In genomic region chr2:153952897-153953296, GRCm38 (mm10) we compare ENCODE assay signal across 8 mouse cellular contexts. TPM values are rescaled to one million over a fixed set of nuclear protein-coding genes. Genes with fewer than 3 reads are reported as not detected.
DNase-seq lines count a peak whose midpoint lies in the region; ATAC-seq and TF ChIP-seq lines count a peak whose summit lies in the region.

No protein-coding gene starts in this region.

- H3K9me3 ChIP-seq in kidney, embryonic 16.5 days (ENCODE audit: low read length) = no peaks in the 10 kb centered on the region
- no peaks in the 10 kb centered on the region for H3K9me3 ChIP-seq in midbrain, postnatal 0 days (ENCODE audit: low read length)

- H3K27me3 ChIP-seq in kidney, embryonic 16.5 days (ENCODE audit: insufficient read depth, low read length) = no peaks in the 10 kb centered on the region
- H3K27me3 ChIP-seq in midbrain, postnatal 0 days (ENCODE audit: insufficient read depth, low read length) = no peaks in the 10 kb centered on the region

- WGBS in kidney, embryonic 16.5 days = 26% methylated on average over 6 of the region's 6 CpGs
- WGBS in midbrain, postnatal 0 days = 30% methylated on average over 6 of the region's 6 CpGs

- no peak overlapping the region for H3K4me3 ChIP-seq in kidney, embryonic 16.5 days (ENCODE audit: low read length)
- no peak overlapping the region for H3K4me3 ChIP-seq in midbrain, postnatal 0 days (ENCODE audit: low read depth, low read length)

- no peak overlapping the region for H3K4me2 ChIP-seq in kidney, embryonic 16.5 days (replicated peaks; ENCODE audit: low read depth, low read length)
- H3K4me2 ChIP-seq in midbrain, postnatal 0 days (ENCODE audit: low read depth, low read length, poor library complexity, severe bottlenecking) = no peak overlapping the region

- ATAC-seq in kidney, embryonic 16.5 days (ENCODE audit: low FRiP score, low TSS enrichment) = no peak
- no peak for ATAC-seq in midbrain, postnatal 0 days (ENCODE audit: low FRiP score)

- H3K27ac ChIP-seq in kidney, embryonic 16.5 days (ENCODE audit: low read length) = no peak overlapping the region
- H3K27ac ChIP-seq in midbrain, postnatal 0 days (ENCODE audit: low read depth, low read length) = no peak overlapping the region

- peak; percentile 67 for DNase-seq in kidney, adult 18-20 months
- DNase-seq in MEL-GATA-1-ER (ENCODE audit: extremely low read depth, low read depth) = peak; percentile 50
- DNase-seq in c-Kit-positive CD71-positive TER-119-negative erythroid progenitor cells, embryonic 14.5 days (ENCODE audit: low read depth) = peak; percentile 53
- peak; percentile 59 to 85 for DNase-seq in frontal cortex, postnatal 36 days (ENCODE audit: low spot score in 2 of 2)
- peak; percentile 56 to 72 for DNase-seq in layer of hippocampus, postnatal 36 days
- peak; percentile 81 for DNase-seq in midbrain, postnatal 0 days (ENCODE audit: low spot score)
- DNase-seq in thymus, postnatal 25 days = peak; percentile 55

- peak; percentile 86 for TF ChIP-seq CTCF in midbrain, postnatal 0 days (IDR thresholded peaks at IDR 0.05)

- H3K9ac ChIP-seq in kidney, embryonic 16.5 days (replicated peaks; ENCODE audit: low read length) = no peak overlapping the region
- H3K9ac ChIP-seq in midbrain, postnatal 0 days (replicated peaks; ENCODE audit: low read length, poor library complexity, severe bottlenecking) = no peak overlapping the region

- no peaks in the 10 kb centered on the region for H3K36me3 ChIP-seq in kidney, embryonic 16.5 days (ENCODE audit: insufficient read depth, low read length)
- no peaks in the 10 kb centered on the region for H3K36me3 ChIP-seq in midbrain, postnatal 0 days (ENCODE audit: insufficient read depth, low read length)

- no peaks in the 10 kb centered on the region for H3K4me1 ChIP-seq in kidney, embryonic 16.5 days (ENCODE audit: insufficient read depth, low read length)
- no peaks in the 10 kb centered on the region for H3K4me1 ChIP-seq in midbrain, postnatal 0 days (ENCODE audit: insufficient read depth, low read length)

RNA-seq across cellular contexts. Expression of gene Bpifb4, which starts 14.9 kb away (rescaled TPM):
- not detected in 2 replicates for polyA plus RNA-seq in kidney, embryonic 16.5 days (2015; fragmentation: Nextera tagmentation; extraction: Ambion mirVana)
- total RNA-seq in layer of hippocampus, postnatal 36 days (2021) = not detected
- not detected in 2 replicates for total RNA-seq in midbrain, postnatal 0 days (2014; rRNA removed)
- not detected in 2 replicates for polyA plus RNA-seq in midbrain, postnatal 0 days (2015; fragmentation: Nextera tagmentation; extraction: Ambion mirVana)

RNA-seq across cellular contexts. Expression of gene Bpifa6, which starts 21.8 kb away (rescaled TPM):
- polyA plus RNA-seq in kidney, embryonic 16.5 days (2015; fragmentation: Nextera tagmentation; extraction: Ambion mirVana) = not detected in 2 replicates
- not detected for total RNA-seq in layer of hippocampus, postnatal 36 days (2021)
- not detected in 2 replicates for total RNA-seq in midbrain, postnatal 0 days (2014; rRNA removed)
- not detected in 2 replicates for polyA plus RNA-seq in midbrain, postnatal 0 days (2015; fragmentation: Nextera tagmentation; extraction: Ambion mirVana)

RNA-seq across cellular contexts. Expression of gene Bpifb3, which starts 34.9 kb away (rescaled TPM):
- not detected in 2 replicates for polyA plus RNA-seq in kidney, embryonic 16.5 days (2015; fragmentation: Nextera tagmentation; extraction: Ambion mirVana)
- total RNA-seq in layer of hippocampus, postnatal 36 days (2021) = not detected
- total RNA-seq in midbrain, postnatal 0 days (2014; rRNA removed) = 0.22 TPM in 1 of 2 replicates, not detected in the other
- not detected in 2 replicates for polyA plus RNA-seq in midbrain, postnatal 0 days (2015; fragmentation: Nextera tagmentation; extraction: Ambion mirVana)

RNA-seq across cellular contexts. Expression of gene Bpifb6, which starts 52.7 kb away (rescaled TPM):
- not detected in 2 replicates for polyA plus RNA-seq in kidney, embryonic 16.5 days (2015; fragmentation: Nextera tagmentation; extraction: Ambion mirVana)
- total RNA-seq in layer of hippocampus, postnatal 36 days (2021) = not detected
- total RNA-seq in midbrain, postnatal 0 days (2014; rRNA removed) = 0.38 TPM in 1 of 2 replicates, not detected in the other
- 0.10 TPM in 1 of 2 replicates, not detected in the other for polyA plus RNA-seq in midbrain, postnatal 0 days (2015; fragmentation: Nextera tagmentation; extraction: Ambion mirVana)

RNA-seq across cellular contexts. Expression of gene Bpifa2, which starts 55.2 kb away (rescaled TPM):
- not detected in 2 replicates for polyA plus RNA-seq in kidney, embryonic 16.5 days (2015; fragmentation: Nextera tagmentation; extraction: Ambion mirVana)
- total RNA-seq in layer of hippocampus, postnatal 36 days (2021) = not detected
- 1.3 TPM in 1 of 2 replicates, not detected in the other for total RNA-seq in midbrain, postnatal 0 days (2014; rRNA removed)
- polyA plus RNA-seq in midbrain, postnatal 0 days (2015; fragmentation: Nextera tagmentation; extraction: Ambion mirVana) = not detected in 2 replicates
